Mouse (Mus musculus) layer of hippocampus, adult 8-10 months (tissue): ENCODE data around the gene Klk14. TPM values are rescaled to one million over a fixed set of nuclear protein-coding genes. Genes with fewer than 3 reads are reported as not detected.
"Not testable (repeated sequence)": the region's sequence is repeated elsewhere in the genome, so short reads cannot be mapped to it uniquely, and the experiment has no call there.

Experiments
- DNase-seq, 2 experiments: peaks; one replicate each; pipeline ENCODE4 v3.0.0; 2022; ENCODE audit warnings: low spot score in 2 of 2
- total RNA-seq, 4 experiments: library from RNA; stranded (reverse); gene quantifications; 2 replicates each; pipeline ENCODE4 v1.2.4; 2022

Klk14 gene
- not detected for total RNA-seq

- DNase-seq: no peak
Measured at GRCm38 (mm10) chr7:43690118-43690517, at the start of gene Klk14. TSS of gene Klk14 (plus strand) at chr7:43690418.

- no peak for DNase-seq
Measured at GRCm38 (mm10) chr7:43642587-43642986, 47.6 kb upstream of the Klk14 start.

GRCm38 (mm10) chr7:43643046-43643652 lies 47.1 kb upstream of the Klk14 start:
- no peak for DNase-seq

- no peak for DNase-seq
Measured at GRCm38 (mm10) chr7:43652683-43653082, 37.5 kb upstream of the Klk14 start.

GRCm38 (mm10) chr7:43654519-43654918 lies 35.7 kb upstream of the Klk14 start:
- no peak for DNase-seq

GRCm38 (mm10) chr7:43656232-43656631 lies 34.0 kb upstream of the Klk14 start:
- DNase-seq: no peak

- DNase-seq: no peak
Measured at GRCm38 (mm10) chr7:43660002-43660401, 30.2 kb upstream of the Klk14 start, which contains the start of gene Siglece. TSS of gene Siglece (minus strand) at chr7:43660161.

GRCm38 (mm10) chr7:43662804-43663203 lies 27.4 kb upstream of the Klk14 start:
- no peak for DNase-seq

GRCm38 (mm10) chr7:43667221-43667620 lies 23.0 kb upstream of the Klk14 start:
- not testable (repeated sequence) for DNase-seq

- DNase-seq: no peak
Measured at GRCm38 (mm10) chr7:43668582-43668981, 21.6 kb upstream of the Klk14 start.

GRCm38 (mm10) chr7:43671064-43671808 lies 19.0 kb upstream of the Klk14 start:
- DNase-seq: no peak

GRCm38 (mm10) chr7:43671809-43672580 lies 18.2 kb upstream of the Klk14 start, which contains the start of gene Ctu1:
TSS of gene Ctu1 (plus strand) at chr7:43672016.
- peak; percentile 93 to 95 for DNase-seq

- no peak for DNase-seq
Measured at GRCm38 (mm10) chr7:43672581-43673260, 17.5 kb upstream of the Klk14 start.

GRCm38 (mm10) chr7:43675091-43675490 lies 15.1 kb upstream of the Klk14 start:
- DNase-seq: no peak

GRCm38 (mm10) chr7:43678517-43678916 lies 11.7 kb upstream of the Klk14 start:
- DNase-seq: peak in 1 of 2 experiments; percentile 43

- DNase-seq: peak; percentile 38 to 71
Measured at GRCm38 (mm10) chr7:43680960-43681359, 9.3 kb upstream of the Klk14 start.

GRCm38 (mm10) chr7:43682511-43682910 lies 7.7 kb upstream of the Klk14 start:
- DNase-seq: not testable (repeated sequence)

- DNase-seq: no peak
Measured at GRCm38 (mm10) chr7:43685088-43685487, 5.1 kb upstream of the Klk14 start.

GRCm38 (mm10) chr7:43710031-43710430 lies 19.8 kb downstream of the Klk14 start:
- DNase-seq: no peak

GRCm38 (mm10) chr7:43712267-43712666 lies 22.0 kb downstream of the Klk14 start, which contains the start of gene Klk13:
TSS of gene Klk13 (plus strand) at chr7:43712567.
- DNase-seq: no peak

- DNase-seq: no peak
Measured at GRCm38 (mm10) chr7:43712917-43713316, 22.7 kb downstream of the Klk14 start.
